In genomic region chr8:84664566-84665384, GRCm38 (mm10) we compare ENCODE assay signal across 8 mouse cellular contexts. TPM values are rescaled to one million over a fixed set of nuclear protein-coding genes. Genes with fewer than 3 reads are reported as not detected.
DNase-seq lines count a peak whose midpoint lies in the region; ATAC-seq lines count a peak whose summit lies in the region.

No protein-coding gene starts in this region.

- peak overlapping the region; percentile 98 for H3K27ac ChIP-seq in intestine, embryonic 16.5 days (ENCODE audit: low read length)

- H3K9me3 ChIP-seq in intestine, embryonic 16.5 days (ENCODE audit: control insufficient read depth, low read length): no peaks in the 10 kb centered on the region

- H3K9ac ChIP-seq in intestine, embryonic 16.5 days (ENCODE audit: low read depth, low read length): peak overlapping the region; percentile 77

- H3K36me3 ChIP-seq in intestine, embryonic 16.5 days (ENCODE audit: control insufficient read depth, insufficient read depth, low read length): no peaks in the 10 kb centered on the region

- peak; percentile 31 for ATAC-seq in intestine, embryonic 16.5 days
- ATAC-seq in megakaryocyte-erythroid progenitor cell, adult 5-6 weeks (replicated peaks; ENCODE audit: low FRiP score, low TSS enrichment, poor library complexity, severe bottlenecking): peak; percentile 38

- H3K4me2 ChIP-seq in intestine, embryonic 16.5 days (ENCODE audit: low read depth, low read length): peak overlapping the region; percentile 77

- WGBS in intestine, embryonic 16.5 days: under 1% methylated on average over 29 of the region's 29 CpGs

- peaks cover 18% of the 10 kb centered on the region; the same call in 1 of the 2 replicates for H3K4me1 ChIP-seq in intestine, embryonic 16.5 days (ENCODE audit: control insufficient read depth, insufficient read depth, low read length)

- peak; percentile 76 for DNase-seq in adrenal gland, adult 8-10 months
- peak; percentile 84 for DNase-seq in embryo, embryonic 9.5 days (ENCODE audit: extremely low spot score)
- peak; percentile 59 to 78 for DNase-seq in gastrocnemius, postnatal 4 days (ENCODE audit: low spot score in 2 of 2)
- DNase-seq in left cerebral cortex, postnatal 25 days (ENCODE audit: low spot score in 2 of 2): peak; percentile 87 to 92
- peak; percentile 80 for DNase-seq in right cerebral cortex, postnatal 14 days
- peak; percentile 82 for DNase-seq in urinary bladder, postnatal 14 days (ENCODE audit: low spot score)

- intact Hi-C loops in left cerebral cortex, postnatal 25 days (cut with DNase I): loop anchor here (2.0 kb wide), 1 partner anchor 22 kb away; the partner anchor contains the start of genes Nacc1 and Trmt1

- H3K4me3 ChIP-seq in intestine, embryonic 16.5 days (ENCODE audit: low read length): peak overlapping the region; percentile 75

- H3K27me3 ChIP-seq in intestine, embryonic 16.5 days (replicated peaks; ENCODE audit: control insufficient read depth, insufficient read depth, low read length): no peaks in the 10 kb centered on the region

RNA-seq across cellular contexts. Expression of gene Ier2, which starts 2.1 kb away (rescaled TPM):
- total RNA-seq in adrenal gland, adult 8-10 months (2022): 10 to 100 TPM; 18.3 to 48.9 (median 22.3) TPM
- 10 to 100 TPM; 21.5 to 26.1 TPM for total RNA-seq in gastrocnemius, postnatal 4 days (2021)
- 77.7 and 78.7 TPM in 2 replicates for polyA plus RNA-seq in intestine, embryonic 16.5 days (2015; fragmentation: Nextera tagmentation; extraction: Ambion mirVana)
- total RNA-seq in left cerebral cortex, postnatal 25 days (2021): 10 to 100 TPM; 10.5 to 18.3 TPM
- total RNA-seq in megakaryocyte-erythroid progenitor cell, adult 5-6 weeks (2014; fragmentation: Nextera tagmentation): 23.2 and 27.2 TPM in 2 replicates
- total RNA-seq in megakaryocyte-erythroid progenitor cell, adult 5-6 weeks (2017): 47.1 and 60.7 TPM in 2 replicates

RNA-seq across cellular contexts. Expression of gene Trmt1, which starts 21.3 kb away (rescaled TPM):
- total RNA-seq in adrenal gland, adult 8-10 months (2022): 100 to 1,000 TPM in 2 of 4 experiments, 10 to 100 TPM in 2; 75.4 to 109 (median 88.5) TPM
- 10 to 100 TPM; 50.5 to 53.8 TPM for total RNA-seq in gastrocnemius, postnatal 4 days (2021)
- polyA plus RNA-seq in intestine, embryonic 16.5 days (2015; fragmentation: Nextera tagmentation; extraction: Ambion mirVana): 60.0 and 67.1 TPM in 2 replicates
- total RNA-seq in left cerebral cortex, postnatal 25 days (2021): 10 to 100 TPM; 85.2 to 90.1 TPM
- total RNA-seq in megakaryocyte-erythroid progenitor cell, adult 5-6 weeks (2014; fragmentation: Nextera tagmentation): 170 and 181 TPM in 2 replicates
- total RNA-seq in megakaryocyte-erythroid progenitor cell, adult 5-6 weeks (2017): 94.9 and 126 TPM in 2 replicates

RNA-seq across cellular contexts. Expression of gene Nacc1, which starts 22.9 kb away (rescaled TPM):
- total RNA-seq in adrenal gland, adult 8-10 months (2022): 10 to 100 TPM; 81.0 to 86.9 (median 83.7) TPM
- total RNA-seq in gastrocnemius, postnatal 4 days (2021): 10 to 100 TPM; 44.9 to 45.6 TPM
- 11.0 and 14.8 TPM in 2 replicates for polyA plus RNA-seq in intestine, embryonic 16.5 days (2015; fragmentation: Nextera tagmentation; extraction: Ambion mirVana)
- total RNA-seq in left cerebral cortex, postnatal 25 days (2021): 10 to 100 TPM; 97.8 to 97.9 TPM
- 71.6 and 76.7 TPM in 2 replicates for total RNA-seq in megakaryocyte-erythroid progenitor cell, adult 5-6 weeks (2014; fragmentation: Nextera tagmentation)
- 35.8 and 51.5 TPM in 2 replicates for total RNA-seq in megakaryocyte-erythroid progenitor cell, adult 5-6 weeks (2017)

RNA-seq across cellular contexts. Expression of gene Lyl1, which starts 36.5 kb away (rescaled TPM):
- total RNA-seq in adrenal gland, adult 8-10 months (2022): 1 to 10 TPM; 3.1 to 5.6 (median 4.2) TPM
- 1 to 10 TPM; 6.0 to 7.1 TPM for total RNA-seq in gastrocnemius, postnatal 4 days (2021)
- polyA plus RNA-seq in intestine, embryonic 16.5 days (2015; fragmentation: Nextera tagmentation; extraction: Ambion mirVana): 4.9 and 5.0 TPM in 2 replicates
- 1 to 10 TPM; 2.8 to 3.5 TPM for total RNA-seq in left cerebral cortex, postnatal 25 days (2021)
- 44.2 and 65.2 TPM in 2 replicates for total RNA-seq in megakaryocyte-erythroid progenitor cell, adult 5-6 weeks (2014; fragmentation: Nextera tagmentation)
- 9.5 and 10.1 TPM in 2 replicates for total RNA-seq in megakaryocyte-erythroid progenitor cell, adult 5-6 weeks (2017)

RNA-seq across cellular contexts. Expression of gene G430095P16Rik, which starts 58.0 kb away (rescaled TPM):
- total RNA-seq in adrenal gland, adult 8-10 months (2022): under 1 TPM in 2 of 4 experiments, not detected in 2; 0.52 to 0.73 TPM
- 10 to 100 TPM in 1 of 2 experiments, 1 to 10 TPM in 1; 7.8 to 10.2 TPM for total RNA-seq in gastrocnemius, postnatal 4 days (2021)
- 2.0 and 2.6 TPM in 2 replicates for polyA plus RNA-seq in intestine, embryonic 16.5 days (2015; fragmentation: Nextera tagmentation; extraction: Ambion mirVana)
- under 1 TPM in 1 of 2 experiments, not detected in 1; 0.71 TPM for total RNA-seq in left cerebral cortex, postnatal 25 days (2021)
- 25.7 and 28.1 TPM in 2 replicates for total RNA-seq in megakaryocyte-erythroid progenitor cell, adult 5-6 weeks (2014; fragmentation: Nextera tagmentation)
- 8.2 and 11.4 TPM in 2 replicates for total RNA-seq in megakaryocyte-erythroid progenitor cell, adult 5-6 weeks (2017)

Comparison
In these comparisons a context has a peak if more than half of its experiments do, and no peak if none do; other contexts are left out.
1. Peak in every context shown above with its lines: DNase-seq, ATAC-seq, H3K4me3 ChIP-seq and H3K27ac ChIP-seq.